Mouse (Mus musculus) urinary bladder, postnatal 10 days (tissue): ENCODE data around the gene Olfr668.
"Not testable (repeated sequence)": the region's sequence is repeated elsewhere in the genome, so short reads cannot be mapped to it uniquely, and the experiment has no call there.

Source experiments
- DNase-seq: peaks from one replicate; pipeline ENCODE4 v3.0.0; 2022; ENCODE audit warnings: low spot score

Olfr668 gene

GRCm38 (mm10) chr7:104927957-104928356 lies at the start of gene Olfr668:
Gene Olfr668 (minus strand): TSS chr7:104928057.
- DNase-seq = no peak

GRCm38 (mm10) chr7:104972507-104972906 lies 44.6 kb upstream of the Olfr668 start:
- DNase-seq = not testable (repeated sequence)

DNA sequence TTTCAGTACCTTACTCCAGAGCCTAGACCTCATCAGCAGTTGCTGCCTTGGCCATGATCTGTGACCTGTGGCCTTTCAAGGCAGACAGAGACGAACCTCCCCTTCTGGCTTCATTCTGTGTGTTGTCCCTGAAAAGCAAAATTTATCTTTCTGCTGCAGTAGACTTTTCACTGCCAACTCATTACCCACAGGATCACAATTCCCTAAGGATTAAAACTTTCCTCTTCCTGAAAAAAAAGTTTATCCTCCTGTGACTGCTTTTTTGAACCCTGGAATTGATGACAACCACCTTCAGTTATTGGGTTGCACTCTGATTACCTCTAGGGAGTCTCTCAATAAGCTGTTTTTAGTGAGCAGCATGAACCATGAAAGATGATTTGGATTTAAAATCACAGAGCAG lies 34.7 kb upstream of the Olfr668 start, which contains the start of gene Olfr670:
Olfr670 (minus strand) TSS at position 101 of the 400 bp plus-strand sequence.
- no peak for DNase-seq

DNA sequence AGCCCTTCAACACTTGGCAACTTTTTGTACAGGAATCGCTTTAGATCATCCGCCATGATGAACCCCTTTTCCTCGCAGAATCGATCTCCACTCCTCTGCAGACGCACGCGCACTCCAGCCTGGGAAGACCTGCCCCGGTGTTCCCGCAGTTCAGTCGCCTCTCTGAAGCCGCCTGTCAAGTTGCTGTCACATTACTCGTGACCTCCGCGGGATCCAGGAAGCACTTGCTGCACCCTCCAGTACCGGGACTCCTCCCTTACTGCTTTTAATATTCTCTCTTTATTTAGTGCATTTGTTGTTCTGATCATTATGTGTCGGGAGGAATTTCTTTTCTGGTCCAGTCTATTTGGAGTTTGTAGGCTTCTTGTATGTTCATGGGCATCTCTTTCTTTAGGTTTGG lies 22.4 kb upstream of the Olfr668 start:
- not testable (repeated sequence) for DNase-seq

DNA sequence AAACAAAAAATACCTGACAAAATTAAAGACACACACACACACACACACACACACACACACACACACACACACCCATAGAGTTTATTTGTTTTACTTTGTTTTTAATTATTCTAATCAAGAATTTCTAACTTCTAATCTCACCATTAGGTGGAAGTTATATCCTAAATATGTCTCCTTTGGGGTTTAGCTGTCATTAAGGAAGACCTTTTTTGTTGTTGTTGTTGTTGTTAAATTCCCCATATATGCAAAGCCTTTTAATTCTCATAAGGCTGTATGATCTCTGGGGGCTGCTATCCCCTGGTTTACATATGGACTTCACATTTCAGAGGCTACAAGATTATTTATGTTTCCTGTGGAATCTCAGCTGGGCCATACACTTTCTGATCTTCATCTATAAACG lies 6.1 kb upstream of the Olfr668 start, which contains the start of gene Olfr669:
Olfr669 (plus strand) TSS at position 301 of the 400 bp plus-strand sequence.
- DNase-seq = no peak

- DNase-seq = no peak
Observed at GRCm38 (mm10) chr7:104921382-104921781, 6.5 kb downstream of the Olfr668 start, which contains the start of gene Olfr667. Gene Olfr667 (minus strand): TSS chr7:104921482.

DNA sequence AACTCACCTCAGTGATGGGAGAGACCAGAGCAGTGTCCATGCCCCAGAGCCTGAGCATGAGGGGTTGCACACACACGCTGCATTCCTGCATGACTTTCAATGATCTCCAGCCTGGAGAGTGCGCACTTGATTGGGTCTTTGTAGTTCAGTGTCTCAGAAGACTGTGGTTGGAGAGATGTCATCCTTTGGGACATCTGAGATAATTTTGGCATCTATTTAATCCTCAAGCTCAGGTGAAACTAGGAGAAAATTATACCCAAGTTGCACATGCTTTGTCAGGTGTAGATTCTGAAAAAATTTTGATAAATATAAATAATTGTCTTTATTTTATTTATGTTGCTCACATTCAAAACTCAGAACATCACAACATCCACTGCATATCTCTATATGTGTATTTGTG lies 32.0 kb downstream of the Olfr668 start, which contains the start of gene Olfr666:
Olfr666 (minus strand) TSS at position 101 of the 400 bp plus-strand sequence.
- DNase-seq = no peak

DNA sequence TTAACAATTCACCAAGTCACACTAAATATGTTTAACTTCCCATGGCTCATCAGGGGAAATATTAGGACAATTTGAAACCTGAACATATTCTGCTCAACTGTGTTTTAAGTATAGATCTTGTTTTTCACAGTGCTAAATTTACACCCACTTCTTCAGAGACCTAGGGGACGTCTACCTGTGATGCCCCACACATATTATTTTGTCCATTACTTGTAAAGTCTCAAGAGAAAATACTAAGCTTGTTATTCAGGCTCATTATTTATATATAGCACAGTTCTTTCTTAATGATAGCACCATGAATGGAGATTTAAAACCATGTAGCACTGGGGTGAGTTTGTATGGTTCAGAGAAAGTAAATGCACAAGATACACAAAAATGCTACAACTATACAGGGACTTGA lies 50.1 kb downstream of the Olfr668 start, which contains the start of gene Olfr665:
Olfr665 (plus strand) TSS at position 301 of the 400 bp plus-strand sequence.
- no peak for DNase-seq
